Mouse (Mus musculus) heart, embryonic 14.5 days (tissue): ENCODE results near the gene Cyp4b1. TPM values are rescaled to one million over a fixed set of nuclear protein-coding genes. Genes with fewer than 3 reads are reported as not detected.
"Not testable (repeated sequence)": the region's sequence is repeated elsewhere in the genome, so short reads cannot be mapped to it uniquely, and the experiment has no call there.

Experiments
- ATAC-seq: fragments of 200-750 bp; cut with Nextera tagmentation; 2 replicates; pipeline ENCODE4 v1.8.0; 2017; ENCODE audit warnings: low read depth, moderate TSS enrichment; ENCODE audit not compliant: insufficient number of reproducible peaks, insufficient read depth, low FRiP score
- H3K27ac ChIP-seq, 2 experiments: fragments of 200-500 bp in 1 of 2; fragments of 300-500 bp in 1 of 2; sonication (generic) in 1 of 2; replicated peaks in 1 of 2; 2 replicates each; pipeline ENCODE4 v1.5.1; 2012 to 2014; ENCODE audit warnings: low read depth in 2 of 2, low read length in 2 of 2, control low read depth in 1 of 2, mild to moderate bottlenecking in 1 of 2, mixed read lengths in 1 of 2; ENCODE audit not compliant: control insufficient read depth in 1 of 2, insufficient read depth in 1 of 2
- H3K27me3 ChIP-seq: fragments of 300-500 bp; sonication (generic); 2 replicates; pipeline ENCODE4 v1.6.1; 2014; ENCODE audit warnings: mild to moderate bottlenecking, low read length, control low read depth; ENCODE audit not compliant: control insufficient read depth, insufficient read depth
- H3K36me3 ChIP-seq: fragments of 300-500 bp; sonication (generic); 2 replicates; pipeline ENCODE4 v1.6.1; 2014; ENCODE audit warnings: mild to moderate bottlenecking, control low read depth, low read length, mixed read lengths; ENCODE audit not compliant: control insufficient read depth, insufficient read depth
- H3K4me1 ChIP-seq, 2 experiments: fragments of 200-500 bp in 1 of 2; fragments of 300-500 bp in 1 of 2; sonication (generic) in 1 of 2; 2 replicates each; pipeline ENCODE4 v1.6.1; 2012 to 2014; ENCODE audit warnings: low read length in 2 of 2, control low read depth in 1 of 2, mixed read lengths in 1 of 2; ENCODE audit not compliant: control insufficient read depth in 2 of 2, insufficient read depth in 2 of 2
- H3K4me2 ChIP-seq: fragments of 300-500 bp; sonication (generic); 2 replicates; pipeline ENCODE4 v1.6.1; 2014; ENCODE audit warnings: mild to moderate bottlenecking, low read length
- H3K4me3 ChIP-seq, 2 experiments: fragments of 200-500 bp in 1 of 2; fragments of 300-500 bp in 1 of 2; sonication (generic) in 1 of 2; 2 replicates each; pipeline ENCODE4 v1.5.1; 2012 to 2014; ENCODE audit warnings: low read length in 2 of 2, mild to moderate bottlenecking in 2 of 2, control low read depth in 1 of 2, low read depth in 1 of 2, moderate library complexity in 1 of 2; ENCODE audit not compliant: control insufficient read depth in 1 of 2, insufficient read depth in 1 of 2
- H3K9ac ChIP-seq: fragments of 300-500 bp; sonication (generic); 2 replicates; pipeline ENCODE4 v1.6.1; 2014; ENCODE audit warnings: mild to moderate bottlenecking, low read length
- H3K9me3 ChIP-seq: fragments of 300-500 bp; sonication (generic); 2 replicates; pipeline ENCODE4 v1.6.1; 2016; ENCODE audit warnings: low read length, control low read depth; ENCODE audit not compliant: control insufficient read depth
- WGBS: fragments of 180-500 bp; shearing (Covaris S2); extraction: QIAGEN DNeasy Blood & Tissue Kit; methylation state at CpG from one replicate; pipeline ENCODE4 v1.1.7; 2014; 5-methylcytosine and 5-hydroxymethylcytosine counted together
- polyA plus RNA-seq: library from polyadenylated mRNA; unstranded; fragments of >200 nt; fragmentation: Nextera tagmentation; extraction: Ambion mirVana; gene quantifications from 2 replicates; pipeline ENCODE4 v1.2.1, GENCODE M21; 2014

Gene Cyp4b1
- polyA plus RNA-seq, 1 experiment from 2014 or later, result 1.6 TPM

GRCm38 (mm10) chr4:115650866-115651265 lies 3.3 kb upstream of the Cyp4b1 start:
- Histone ChIP-seq H3K9me3 (no peaks in the 10 kb centered on the region), H3K4me1 (no peaks in the 10 kb centered on the region), H3K36me3 (no peaks in the 10 kb centered on the region), H3K4me3 (no peak overlapping the region), H3K4me2 (no peak overlapping the region), H3K9ac (no peak overlapping the region), H3K27ac (no peak overlapping the region), H3K27me3 (no peaks in the 10 kb centered on the region)
- 75% methylated on average over 5 of the region's 5 CpGs for WGBS
- ATAC-seq, result no peak

GRCm38 (mm10) chr4:115649344-115649743 lies 1.8 kb upstream of the Cyp4b1 start:
- no peaks in the 10 kb centered on the region for H3K27me3 ChIP-seq
- no peak for ATAC-seq

GRCm38 (mm10) chr4:115648752-115649151 lies 1.2 kb upstream of the Cyp4b1 start:
- ATAC-seq, result no peak
- WGBS, result 43% methylated on average over 2 of the region's 2 CpGs
- H3K27me3 ChIP-seq, result no peaks in the 10 kb centered on the region
- H3K9me3 ChIP-seq, result no peaks in the 10 kb centered on the region
- H3K4me3 ChIP-seq, result no peak overlapping the region
- H3K9ac ChIP-seq, result no peak overlapping the region
- H3K36me3 ChIP-seq, result no peaks in the 10 kb centered on the region
- no peak overlapping the region for H3K27ac ChIP-seq
- no peak overlapping the region for H3K4me2 ChIP-seq
- no peaks in the 10 kb centered on the region for H3K4me1 ChIP-seq

More at GRCm38 (mm10) chr4:115649344-115649743, 1.8 kb upstream of the Cyp4b1 start:
- Histone ChIP-seq H3K36me3 (no peaks in the 10 kb centered on the region), H3K4me1 (no peaks in the 10 kb centered on the region), H3K4me3 (no peak overlapping the region), H3K9me3 (no peaks in the 10 kb centered on the region), H3K27ac (no peak overlapping the region), H3K9ac (no peak overlapping the region), H3K4me2 (no peak overlapping the region)

GRCm38 (mm10) chr4:115645371-115645770 lies 2.2 kb downstream of the Cyp4b1 start:
- Histone ChIP-seq H3K9ac (no peak overlapping the region), H3K27ac (no peak overlapping the region), H3K27me3 (no peaks in the 10 kb centered on the region), H3K4me2 (no peak overlapping the region), H3K4me1 (peaks cover 0 to 2% of the 10 kb centered on the region in 2 experiments; a peak in 2 of 4 replicates), H3K4me3 (no peak overlapping the region), H3K36me3 (no peaks in the 10 kb centered on the region), H3K9me3 (no peaks in the 10 kb centered on the region)
- ATAC-seq, result no peak

GRCm38 (mm10) chr4:115642967-115643754 lies 4.4 kb downstream of the Cyp4b1 start:
- ATAC-seq, result peak; percentile 22; the same call in 1 of the 2 replicates
- peaks cover 0 to 2% of the 10 kb centered on the region in 2 experiments; a peak in 2 of 4 replicates for H3K4me1 ChIP-seq
- H3K27ac ChIP-seq, result no peak overlapping the region
- H3K4me3 ChIP-seq, result no peak overlapping the region
- no peaks in the 10 kb centered on the region for H3K27me3 ChIP-seq
- H3K36me3 ChIP-seq, result no peaks in the 10 kb centered on the region
- H3K9me3 ChIP-seq, result 0 out of 2 replicates have a peak, but pooled peaks cover 2% of the 10 kb centered on the region
- no peak overlapping the region for H3K4me2 ChIP-seq
- WGBS, result 32% methylated on average over 5 of the region's 5 CpGs
- no peak overlapping the region for H3K9ac ChIP-seq

GRCm38 (mm10) chr4:115625560-115625959 lies 22.0 kb downstream of the Cyp4b1 start:
- not testable (repeated sequence) for H3K27me3 ChIP-seq, H3K9me3 ChIP-seq, H3K9ac ChIP-seq, H3K4me2 ChIP-seq, H3K27ac ChIP-seq, H3K36me3 ChIP-seq, H3K4me1 ChIP-seq, ATAC-seq, H3K4me3 ChIP-seq
- WGBS, result 86% methylated on average over 3 of the region's 3 CpGs

GRCm38 (mm10) chr4:115614005-115614404 lies 33.5 kb downstream of the Cyp4b1 start:
- no peaks in the 10 kb centered on the region for H3K9me3 ChIP-seq
- no peaks in the 10 kb centered on the region for H3K27me3 ChIP-seq
- H3K4me2 ChIP-seq, result no peak overlapping the region
- no peak overlapping the region for H3K27ac ChIP-seq
- no peak overlapping the region for H3K4me3 ChIP-seq
- H3K36me3 ChIP-seq, result no peaks in the 10 kb centered on the region
- no peak overlapping the region for H3K9ac ChIP-seq
- ATAC-seq, result no peak
- H3K4me1 ChIP-seq, result no peaks in the 10 kb centered on the region

DNA sequence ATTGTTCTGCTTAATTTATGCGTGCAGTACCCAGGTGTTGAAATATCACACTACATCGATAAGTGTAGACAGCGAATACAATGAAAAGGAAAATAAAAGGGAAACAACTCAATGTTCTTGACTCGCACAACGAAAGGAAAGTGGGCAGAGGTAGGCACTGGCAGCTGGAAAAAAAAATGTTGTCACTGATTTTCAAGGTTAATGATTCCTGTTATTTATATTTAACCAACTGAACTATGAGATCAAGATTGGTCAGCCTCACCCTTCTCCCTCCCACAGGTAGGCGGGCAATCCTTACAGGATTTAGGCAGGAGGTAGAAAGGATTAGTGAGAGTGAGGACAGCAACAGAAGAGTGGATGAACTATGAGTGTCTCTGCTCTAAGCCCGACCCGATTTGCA lies 46.9 kb downstream of the Cyp4b1 start, which contains the start of gene Cyp4a32:
Cyp4a32 (plus strand) TSS at position 359 of the 400 bp plus-strand sequence.
- not testable (repeated sequence) for H3K9me3 ChIP-seq, H3K27ac ChIP-seq, H3K9ac ChIP-seq, H3K4me3 ChIP-seq, H3K4me2 ChIP-seq, H3K36me3 ChIP-seq, H3K27me3 ChIP-seq, H3K4me1 ChIP-seq, ATAC-seq
- WGBS, result 87% methylated on average over 7 of the region's 8 CpGs
